Mouse (Mus musculus) small intestine, adult 2 months (tissue): Measurements from ENCODE around the gene Tmcc3.

Experiments used
- CTCF ChIP-seq: fragments of 200-500 bp; IDR thresholded peaks from 2 replicates; pipeline ENCODE4 v1.5.1; 2012; ENCODE audit warnings: low read depth, mild to moderate bottlenecking, control low read depth, inconsistent platforms, low read length, moderate library complexity, mixed read lengths; ENCODE audit not compliant: insufficient replicate concordance, insufficient read length; ENCODE audit errors: extremely low read depth
- POLR2A ChIP-seq: fragments of 200-500 bp; IDR thresholded peaks from 2 replicates; pipeline ENCODE4 v1.6.1; 2012; ENCODE audit warnings: low read depth, mild to moderate bottlenecking, control low read depth, inconsistent platforms, low read length, moderate library complexity

- TF ChIP-seq CTCF (no peak), POLR2A (no peak)
These were observed 161.8 kb downstream of the Tmcc3 start for GRCm38 (mm10) chr10:94473501-94473900.
